Mouse (Mus musculus): ENCODE measurements around the gene Ptprh.

Gene Ptprh

DNA sequence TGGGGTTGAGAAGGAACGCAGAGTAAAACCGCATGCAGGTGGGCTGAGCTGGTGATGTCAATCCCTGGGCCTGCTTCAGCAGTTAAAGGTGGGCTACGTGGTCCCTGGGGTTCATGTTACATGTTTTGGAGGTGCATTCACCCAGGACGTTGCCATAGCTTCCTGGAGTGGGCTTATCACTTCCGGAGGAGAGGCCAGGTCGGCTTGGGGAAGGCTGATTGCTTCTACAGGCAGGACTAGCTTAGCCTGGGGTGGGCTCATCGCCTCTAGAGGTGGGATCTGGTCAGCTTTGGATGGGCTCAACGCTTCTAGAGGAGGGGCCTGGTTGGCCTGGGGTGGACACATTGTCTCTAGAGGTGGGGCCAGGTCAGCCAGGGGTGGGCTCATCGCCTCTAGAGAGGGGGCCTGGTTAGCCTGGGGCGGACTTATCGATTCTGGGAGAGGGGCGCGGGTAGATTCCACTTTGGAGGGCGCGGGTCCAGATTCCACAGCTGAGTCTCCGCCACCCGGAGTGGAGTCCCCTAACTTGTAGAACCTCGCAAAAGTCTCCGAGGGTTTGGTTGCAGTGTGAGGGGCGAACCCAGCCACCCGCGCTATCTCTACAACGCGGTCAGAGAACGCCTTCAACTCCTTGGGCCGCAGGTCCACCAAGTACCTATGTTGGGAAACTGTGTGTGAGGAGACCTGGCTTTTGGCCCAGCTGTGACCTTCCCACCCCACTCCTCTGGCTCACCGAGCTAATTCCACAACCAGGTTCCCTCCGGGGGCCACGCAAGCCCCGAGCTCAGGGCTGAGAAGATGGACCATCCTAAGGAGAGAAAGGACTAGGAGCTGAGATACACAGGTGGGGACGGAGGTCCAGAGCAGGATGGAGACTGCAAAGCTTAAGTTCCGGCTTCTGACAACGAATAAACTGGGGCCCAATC, 80.4 kb downstream of the Ptprh start:
- DNase-seq (ENCODE audit: low spot score), result no peak

GRCm38 (mm10) chr7:4522292-4522691, 81.5 kb downstream of the Ptprh start:
- DNase-seq (ENCODE audit: low spot score), result no peak

GRCm38 (mm10) chr7:4521231-4522003, 82.4 kb downstream of the Ptprh start:
- peak; percentile 51 for DNase-seq (ENCODE audit: low spot score)

GRCm38 (mm10) chr7:4518487-4518886, 85.4 kb downstream of the Ptprh start:
- DNase-seq (ENCODE audit: low spot score), result no peak

DNA sequence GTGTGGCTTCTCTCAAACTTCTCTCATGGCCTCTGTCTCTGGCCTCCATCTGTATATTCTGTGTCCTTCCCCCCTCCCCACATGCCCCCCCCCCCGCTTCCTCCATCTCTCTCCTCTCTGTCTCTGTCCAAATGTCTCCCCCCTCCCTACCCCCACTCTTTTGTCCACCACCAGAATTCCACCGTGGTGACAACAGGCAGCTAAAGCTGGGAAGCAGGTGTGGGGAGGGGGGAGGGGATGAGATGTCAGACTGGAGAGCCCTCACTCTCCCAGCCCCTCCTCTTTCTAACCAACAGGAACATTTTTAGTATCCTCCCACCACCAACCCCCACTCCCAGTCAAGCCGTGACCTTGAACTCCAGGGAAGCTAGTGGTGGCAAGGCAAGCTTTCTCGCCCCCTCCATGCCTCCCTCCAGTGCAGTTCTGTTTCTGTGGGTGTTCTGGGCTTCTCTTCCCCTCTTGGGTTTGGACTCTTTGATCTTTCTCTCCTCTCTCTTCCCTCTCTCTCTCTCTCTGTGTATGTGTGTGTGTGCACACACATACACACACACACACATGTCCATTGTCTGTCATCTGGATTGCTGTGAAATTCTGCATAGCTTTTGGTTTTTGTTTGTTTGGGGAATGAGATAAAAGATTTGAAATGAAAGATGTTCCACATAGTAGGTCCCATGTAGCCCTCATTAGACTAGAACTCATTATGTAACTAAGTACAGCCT, 87.3 kb downstream of the Ptprh start, which contains the start of gene Tnnt1:
Tnnt1 (minus strand) TSS at position 51 of the 719 bp plus-strand sequence.
- peak; percentile 58 for DNase-seq (ENCODE audit: low spot score)

- no peak for DNase-seq (ENCODE audit: low spot score)
These were observed 88.0 kb downstream of the Ptprh start for GRCm38 (mm10) chr7:4515853-4516252.

DNA sequence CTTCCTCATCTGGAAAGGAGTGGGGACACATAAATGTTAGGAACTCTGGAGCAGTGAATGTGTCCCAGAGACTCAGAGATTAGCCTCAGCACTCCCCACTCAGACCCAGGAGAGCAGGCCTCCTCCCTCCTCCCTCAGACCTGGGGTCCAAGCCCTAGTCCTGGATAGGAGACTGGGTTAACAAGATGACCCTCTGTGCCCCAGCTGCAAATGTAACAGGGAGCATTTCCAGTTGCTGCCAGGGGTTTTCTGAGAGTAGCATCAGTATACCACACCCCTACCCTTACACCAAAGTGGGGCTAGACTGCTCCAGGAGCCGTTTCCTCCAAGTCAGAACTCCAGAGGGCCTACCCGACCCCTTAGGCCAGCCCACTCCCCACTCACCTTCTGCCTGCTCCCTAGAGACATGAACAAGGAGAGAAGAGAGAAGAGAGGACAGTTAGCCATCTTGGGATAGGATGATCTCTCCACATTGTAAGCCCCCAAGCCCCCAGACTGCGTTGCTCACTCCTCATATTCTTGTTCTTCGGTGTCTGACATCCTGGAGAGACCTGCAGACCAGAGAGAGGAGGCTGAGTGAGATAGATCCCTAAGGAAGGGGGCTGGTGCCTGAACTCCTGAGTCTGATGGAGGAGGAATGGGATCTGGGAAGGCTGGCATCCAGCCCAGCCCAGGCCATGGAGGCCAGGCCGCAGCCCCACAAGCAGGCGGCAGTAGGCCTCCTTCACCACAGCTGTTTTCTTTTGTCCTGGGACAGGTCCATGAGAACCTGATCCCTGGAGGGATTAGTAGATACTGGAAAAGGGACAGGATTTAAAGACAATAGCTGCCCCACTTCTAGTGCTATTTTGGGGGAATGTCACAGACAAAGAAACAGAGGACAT, 89.8 kb downstream of the Ptprh start:
- no peak for DNase-seq (ENCODE audit: low spot score)

DNA sequence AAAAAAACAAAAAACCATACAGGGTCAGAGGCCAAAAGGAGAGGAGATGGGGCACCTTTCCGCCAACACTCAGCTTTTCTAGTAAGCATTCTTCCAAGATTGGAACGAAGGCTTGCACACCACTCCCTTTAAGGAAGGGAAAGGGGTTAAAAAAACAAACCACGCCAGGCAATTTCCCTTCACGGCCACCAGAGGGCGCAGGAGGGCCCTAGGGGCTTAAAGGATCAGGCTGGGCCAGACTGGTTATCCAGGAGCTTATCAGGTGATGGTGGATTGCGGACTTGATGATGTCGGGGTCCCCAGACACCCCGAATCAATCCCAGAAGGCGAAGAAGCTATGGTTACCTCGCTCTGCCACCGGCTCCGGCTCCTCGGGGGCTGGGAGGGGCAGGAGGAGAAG, 90.6 kb downstream of the Ptprh start:
- peak; percentile 76 for DNase-seq (ENCODE audit: low spot score)

DNA sequence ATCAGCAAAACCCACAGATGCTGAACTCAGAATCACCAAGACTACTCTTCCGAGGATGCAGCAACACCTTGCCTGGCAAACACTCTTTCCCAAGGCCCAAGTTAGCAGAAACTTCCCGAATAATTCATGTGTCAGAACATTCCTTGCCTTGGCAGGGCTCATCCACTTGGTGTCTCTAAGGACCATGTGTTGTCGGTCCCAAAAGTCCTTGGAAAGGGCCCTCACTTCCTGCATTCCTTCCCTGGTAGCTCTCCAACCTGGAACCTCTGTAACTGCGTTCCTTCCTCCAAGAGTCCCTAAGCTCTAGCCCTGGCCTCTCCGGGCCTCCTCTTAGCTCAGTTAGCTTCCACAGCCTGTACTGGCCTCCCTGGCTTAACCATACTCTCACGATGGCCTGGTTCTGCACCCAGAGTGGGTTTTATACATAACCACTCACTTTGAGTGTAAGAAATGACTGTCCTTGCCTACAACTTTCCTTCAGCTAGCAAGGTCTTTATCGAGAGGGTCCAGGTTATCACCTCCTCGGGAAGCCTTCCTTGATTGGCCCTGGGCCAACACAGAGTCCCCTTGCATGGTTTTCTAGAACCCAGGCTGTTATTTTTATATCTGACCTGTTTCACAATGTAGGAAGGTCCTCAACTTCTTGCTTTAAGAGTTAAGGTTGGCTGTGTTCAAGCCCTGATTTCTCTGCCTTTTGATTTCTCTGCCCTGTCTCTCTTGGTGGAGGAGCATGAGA, 92.2 kb downstream of the Ptprh start:
- no peak for DNase-seq (ENCODE audit: low spot score)

- DNase-seq (ENCODE audit: low spot score), result peak; percentile 89
These were observed 93.8 kb downstream of the Ptprh start for GRCm38 (mm10) chr7:4509863-4510608.

- DNase-seq (ENCODE audit: low spot score), result no peak
These were observed 95.1 kb downstream of the Ptprh start for GRCm38 (mm10) chr7:4508739-4509116.

DNA sequence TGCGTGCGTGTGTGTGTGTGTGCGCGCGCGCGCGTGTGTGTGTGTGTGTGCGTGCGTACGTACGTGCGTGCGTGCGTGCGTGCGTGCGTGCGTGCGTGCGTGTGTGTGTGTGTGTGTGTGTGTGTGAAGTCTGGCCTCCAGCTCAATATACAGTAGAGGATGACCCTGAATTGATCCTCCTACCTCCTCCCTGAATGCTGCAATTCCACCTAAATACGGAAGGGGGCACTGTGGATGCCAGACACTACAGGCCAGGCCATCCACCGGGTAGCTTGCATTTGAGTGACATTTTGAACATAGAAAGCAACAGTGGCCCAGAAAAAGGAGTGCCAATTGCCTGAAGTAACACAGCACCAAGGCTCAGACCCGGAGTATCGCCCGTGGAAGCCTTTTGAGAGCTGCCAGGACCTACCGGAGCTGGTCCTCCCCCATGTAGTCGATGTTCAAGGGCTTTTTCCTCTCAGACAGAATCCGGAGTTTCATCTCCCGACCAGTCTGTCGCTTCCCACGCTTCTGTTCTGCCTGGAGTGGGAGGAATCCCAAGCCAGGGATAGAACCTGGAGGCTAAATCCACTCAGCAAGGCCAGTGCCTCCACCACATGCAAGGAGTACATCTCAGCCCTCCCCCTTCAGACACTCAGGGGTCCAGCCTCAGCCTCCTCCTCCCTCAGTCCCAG, 95.6 kb downstream of the Ptprh start:
- DNase-seq (ENCODE audit: low spot score), result peak; percentile 22

DNA sequence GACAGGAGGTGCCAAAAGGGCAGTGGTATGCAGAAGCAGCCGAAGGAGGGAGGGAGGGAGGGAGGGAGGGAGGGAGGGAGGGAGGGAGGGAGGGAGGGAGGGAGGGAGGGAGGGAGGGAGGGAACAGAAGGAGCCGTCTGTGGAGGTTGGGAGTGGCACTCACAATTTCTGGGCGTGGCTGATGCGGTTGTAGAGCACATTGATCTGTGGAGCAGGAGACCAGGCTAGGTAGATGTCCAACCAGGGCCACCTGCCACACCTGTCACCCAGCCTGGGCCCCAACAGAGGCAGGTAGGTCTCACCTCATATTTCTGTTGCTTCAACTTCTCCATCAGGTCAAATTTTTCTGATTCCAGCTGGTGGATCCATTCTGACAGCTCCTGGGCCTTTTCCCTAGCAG, 96.6 kb downstream of the Ptprh start:
- no peak for DNase-seq (ENCODE audit: low spot score)

DNA sequence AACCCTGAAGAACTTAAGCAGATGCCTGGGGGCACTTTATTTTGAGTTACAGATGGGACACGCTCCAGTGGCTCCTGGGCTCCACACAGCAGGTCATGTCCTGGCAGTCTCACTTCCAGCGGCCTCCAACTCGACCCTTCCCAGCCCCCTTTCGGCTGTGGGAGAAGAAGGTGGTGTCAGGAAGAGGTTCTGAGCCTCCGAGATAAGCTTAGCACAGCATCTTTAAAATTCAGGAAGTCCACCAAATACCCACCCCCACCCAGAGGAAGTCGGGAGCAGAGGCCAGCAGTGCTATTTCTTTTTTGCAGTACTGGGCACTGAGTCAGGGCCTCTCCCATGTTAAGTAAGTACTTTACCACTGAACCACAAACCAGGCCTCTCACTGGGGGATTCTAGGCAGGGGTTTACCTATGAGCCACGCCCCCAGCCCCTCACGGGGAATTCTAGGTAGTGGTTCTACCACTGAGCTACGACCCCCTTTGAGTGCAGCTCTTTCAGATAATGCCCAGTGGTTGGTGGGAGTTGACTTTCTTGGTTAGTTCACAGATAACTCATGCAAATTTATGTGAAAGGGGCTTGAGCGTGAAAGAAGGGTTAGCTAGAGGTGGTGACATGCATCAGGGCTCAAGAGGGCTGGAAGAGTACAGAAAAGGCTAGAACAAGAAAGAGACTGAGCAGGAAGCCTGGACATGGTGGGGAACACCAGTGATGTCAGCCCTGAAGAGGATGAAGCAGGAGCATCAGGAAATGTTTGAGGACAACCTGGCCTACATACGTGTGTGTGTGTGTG, 99.0 kb downstream of the Ptprh start:
- no peak for DNase-seq (ENCODE audit: low spot score)

DNA sequence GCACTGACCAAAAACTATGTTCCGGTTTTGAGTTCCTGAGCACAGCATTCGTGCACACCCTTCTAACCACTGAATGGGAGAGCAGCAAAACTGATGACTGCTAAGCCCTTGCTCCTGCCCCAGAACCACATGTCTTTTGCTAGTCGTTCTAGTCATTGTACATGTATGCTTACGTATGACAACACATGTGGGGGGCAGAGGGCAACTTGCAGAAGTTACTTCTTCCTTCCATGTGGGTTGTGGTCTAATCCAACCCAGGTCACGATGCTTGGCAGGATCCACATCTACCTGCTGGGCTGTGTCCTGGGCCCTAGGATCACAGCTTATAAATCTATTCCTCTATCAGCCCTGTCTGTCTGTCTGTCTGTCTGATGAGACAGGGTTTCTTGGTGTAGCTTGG, 100.0 kb downstream of the Ptprh start:
- DNase-seq (ENCODE audit: low spot score), result no peak

DNA sequence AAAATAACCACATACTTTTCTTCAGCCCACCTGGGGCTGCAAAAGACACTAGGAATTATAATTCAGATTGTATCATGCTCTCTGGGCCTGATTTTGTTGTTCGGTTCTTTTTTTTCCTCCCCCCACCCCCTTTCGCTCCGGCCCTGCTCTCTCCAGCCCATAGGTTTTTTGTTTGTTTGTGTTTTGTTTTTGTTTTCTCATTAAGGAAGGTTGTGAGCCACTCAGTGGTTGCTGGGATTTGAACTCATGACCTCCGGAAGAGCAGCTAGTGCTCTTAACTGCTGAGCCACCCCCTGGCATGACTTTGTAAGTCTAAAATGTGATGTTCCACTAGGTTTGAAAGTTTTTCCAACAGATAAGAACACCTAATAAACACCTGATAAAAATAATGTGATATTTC, 100.7 kb downstream of the Ptprh start:
- DNase-seq (ENCODE audit: low spot score), result no peak

GRCm38 (mm10) chr7:4502421-4503090, 101.3 kb downstream of the Ptprh start:
- DNase-seq (ENCODE audit: low spot score), result peak; percentile 81
